35 mouse cellular contexts compared by ENCODE assay signal in genomic region chr5:82103857-82104256, GRCm38 (mm10).
"Had no signal": no experiment of that assay in that cellular context is flagged by ENCODE, and none has a peak within 500 bp of the region (broad histone marks: within the 10 kb centered on the region; RNA-seq: fewer than 3 reads in every experiment).

No protein-coding gene starts in this region.

- H3K9me3 ChIP-seq: heart, embryonic 10.5 days; heart, embryonic 12.5 days; heart, embryonic 13.5 days; heart, embryonic 15.5 days; hindbrain, embryonic 10.5 days; hindbrain, embryonic 12.5 days; hindbrain, embryonic 13.5 days; hindbrain, embryonic 15.5 days; intestine, embryonic 15.5 days; kidney, embryonic 15.5 days had no signal

- H3K9ac ChIP-seq: heart, embryonic 12.5 days; heart, embryonic 13.5 days; heart, embryonic 15.5 days; hindbrain, embryonic 12.5 days; hindbrain, embryonic 13.5 days; hindbrain, embryonic 14.5 days; hindbrain, embryonic 15.5 days; intestine, embryonic 15.5 days; kidney, embryonic 15.5 days had no signal

- H3K36me3 ChIP-seq: heart, embryonic 10.5 days; heart, embryonic 12.5 days; heart, embryonic 13.5 days; heart, embryonic 15.5 days; hindbrain, embryonic 10.5 days; hindbrain, embryonic 12.5 days; hindbrain, embryonic 13.5 days; hindbrain, embryonic 15.5 days; intestine, embryonic 15.5 days; kidney, embryonic 15.5 days had no signal

- H3K4me3 ChIP-seq: heart, embryonic 10.5 days; heart, embryonic 12.5 days; heart, embryonic 13.5 days; heart, embryonic 15.5 days; hindbrain, embryonic 10.5 days; hindbrain, embryonic 12.5 days; hindbrain, embryonic 13.5 days; hindbrain, embryonic 15.5 days; intestine, embryonic 15.5 days; kidney, embryonic 15.5 days; layer of hippocampus, adult 2 months had no signal

- ATAC-seq: hindbrain, embryonic 16.5 days; hindbrain, postnatal 0 days; inflammation-experienced regulatory T-cells, adult 6 months; intestine, embryonic 15.5 days; intestine, embryonic 16.5 days; intestine, postnatal 0 days had no signal

- H3K27ac ChIP-seq: heart, embryonic 10.5 days; heart, embryonic 13.5 days; heart, embryonic 15.5 days; hindbrain, embryonic 10.5 days; hindbrain, embryonic 12.5 days; hindbrain, embryonic 13.5 days; hindbrain, embryonic 14.5 days; hindbrain, embryonic 15.5 days; hindbrain, postnatal 0 days; intestine, embryonic 15.5 days; kidney, embryonic 15.5 days; kidney, postnatal 0 days; layer of hippocampus, adult 2 months had no signal

- H3K4me1 ChIP-seq: heart, embryonic 10.5 days; heart, embryonic 12.5 days; heart, embryonic 13.5 days; heart, embryonic 15.5 days; hindbrain, embryonic 10.5 days; hindbrain, embryonic 12.5 days; hindbrain, embryonic 13.5 days; hindbrain, embryonic 15.5 days; intestine, embryonic 15.5 days; kidney, embryonic 15.5 days had no signal

- H3K4me2 ChIP-seq: heart, embryonic 11.5 days; heart, embryonic 12.5 days; heart, embryonic 13.5 days; heart, embryonic 15.5 days; hindbrain, embryonic 12.5 days; hindbrain, embryonic 13.5 days; hindbrain, embryonic 14.5 days; hindbrain, embryonic 15.5 days; intestine, embryonic 15.5 days; kidney, embryonic 15.5 days had no signal

- DNase-seq: heart, postnatal 10 days; heart, postnatal 14 days; heart, postnatal 36 days; heart, postnatal 4 days; kidney, adult 11 months; kidney, adult 18-20 months; kidney, adult 2 months; kidney, adult 8-10 months; kidney, adult 9 months; kidney, postnatal 10 days; kidney, postnatal 14 days; kidney, postnatal 25 days; kidney, postnatal 36 days; kidney, postnatal 4 days; layer of hippocampus, adult 9-11 months; layer of hippocampus, postnatal 36 days had no signal

- H3K27me3 ChIP-seq: heart, embryonic 12.5 days; heart, embryonic 13.5 days; heart, embryonic 15.5 days; hindbrain, embryonic 12.5 days; hindbrain, embryonic 13.5 days; hindbrain, embryonic 15.5 days; intestine, embryonic 15.5 days; kidney, embryonic 15.5 days had no signal
